Comparison of ENCODE assay signal across 30 mouse cellular contexts in genomic region chr14:84934094-84934493, GRCm38 (mm10).
DNase-seq lines count a peak whose midpoint lies in the region; ATAC-seq lines count a peak whose summit lies in the region.
"Had no signal": no experiment of that assay in that cellular context is flagged by ENCODE, and none has a peak within 500 bp of the region (broad histone marks: within the 10 kb centered on the region; RNA-seq: fewer than 3 reads in every experiment).

No protein-coding gene starts in this region.

- ATAC-seq in hematopoietic stem cell, adult 5-6 weeks (replicated peaks in 1 of 2; ENCODE audit: insufficient read depth in 1 of 2, low FRiP score in 2 of 2, low TSS enrichment in 1 of 2, low read depth in 1 of 2, poor library complexity in 2 of 2, severe bottlenecking in 2 of 2), result peak; percentile 87 to 92
- ATAC-seq in liver, embryonic 12.5 days, result no peak
- ATAC-seq: forebrain, embryonic 13.5 days; intestine, postnatal 0 days; midbrain, embryonic 15.5 days; Patski had no signal

- 38% methylated on average over 3 of the region's 3 CpGs for WGBS in liver, embryonic 12.5 days (ENCODE audit: insufficient replicate concordance)

- no peak overlapping the region for H3K27ac ChIP-seq in liver, embryonic 12.5 days
- H3K27ac ChIP-seq: forebrain, embryonic 13.5 days; hindbrain, embryonic 14.5 days; liver, embryonic 15.5 days; midbrain, embryonic 10.5 days; midbrain, embryonic 15.5 days; neural tube, embryonic 15.5 days had no signal

- H3K9ac ChIP-seq in liver, embryonic 12.5 days, result no peak overlapping the region
- H3K9ac ChIP-seq: forebrain, embryonic 13.5 days; heart, embryonic 12.5 days; hindbrain, embryonic 14.5 days; liver, embryonic 15.5 days; lung, embryonic 14.5 days; midbrain, embryonic 15.5 days; neural tube, embryonic 15.5 days had no signal

- no peaks in the 10 kb centered on the region for H3K36me3 ChIP-seq in liver, embryonic 12.5 days
- H3K36me3 ChIP-seq: G1E; heart, embryonic 12.5 days; liver, embryonic 15.5 days; midbrain, embryonic 10.5 days; midbrain, embryonic 15.5 days; neural tube, embryonic 15.5 days had no signal

- no peaks in the 10 kb centered on the region for H3K4me1 ChIP-seq in liver, embryonic 12.5 days
- H3K4me1 ChIP-seq: forebrain, embryonic 13.5 days; heart, embryonic 12.5 days; liver, embryonic 15.5 days; midbrain, embryonic 15.5 days; neural tube, embryonic 15.5 days had no signal

- no peak overlapping the region for H3K4me3 ChIP-seq in liver, embryonic 12.5 days
- H3K4me3 ChIP-seq: forebrain, embryonic 13.5 days; heart, embryonic 12.5 days; liver, embryonic 15.5 days; midbrain, embryonic 10.5 days; midbrain, embryonic 15.5 days; neural tube, embryonic 15.5 days had no signal

- H3K4me2 ChIP-seq in liver, embryonic 12.5 days, result no peak overlapping the region
- H3K4me2 ChIP-seq: forebrain, embryonic 13.5 days; heart, embryonic 12.5 days; hindbrain, embryonic 14.5 days; liver, embryonic 15.5 days; lung, embryonic 14.5 days; midbrain, embryonic 15.5 days; neural tube, embryonic 15.5 days had no signal

- no peaks in the 10 kb centered on the region for H3K27me3 ChIP-seq in liver, embryonic 12.5 days (replicated peaks)
- H3K27me3 ChIP-seq: forebrain, embryonic 13.5 days; heart, embryonic 12.5 days; liver, embryonic 15.5 days; midbrain, embryonic 15.5 days; neural tube, embryonic 15.5 days; Patski had no signal

- no peaks in the 10 kb centered on the region for H3K9me3 ChIP-seq in liver, embryonic 12.5 days (replicated peaks)
- H3K9me3 ChIP-seq: forebrain, embryonic 13.5 days; G1E; heart, embryonic 12.5 days; liver, embryonic 15.5 days; midbrain, embryonic 10.5 days; midbrain, embryonic 15.5 days; neural tube, embryonic 15.5 days had no signal

- peak; percentile 13 to 53 for DNase-seq in layer of hippocampus, adult 18-20 months (ENCODE audit: low spot score in 2 of 2)
- DNase-seq in layer of hippocampus, postnatal 10 days (ENCODE audit: low spot score in 2 of 2), result no peak
- peak; percentile 44 for DNase-seq in brain, adult 2 months (ENCODE audit: low read depth, low spot score)
- DNase-seq in telencephalon, adult 2 months (ENCODE audit: low read depth, low spot score), result peak; percentile 28
- DNase-seq in kidney, postnatal 36 days, result no peak
- DNase-seq: adrenal gland, postnatal 36 days; cerebellum, adult 8-10 months; gastrocnemius, postnatal 36 days; heart, adult 18-20 months; heart, postnatal 4 days; kidney, adult 9 months; kidney, postnatal 10 days; liver; lung, embryonic 14.5 days; lung, postnatal 14 days; retina, postnatal 1 day; right cerebral cortex, postnatal 14 days; thymus, postnatal 14 days had no signal

Comparison
In these comparisons a context has a peak if more than half of its experiments do, and no peak if none do; other contexts are left out.
1. DNase-seq: peak in layer of hippocampus, adult 18-20 months (2 of 2), brain, adult 2 months (single experiment) and telencephalon, adult 2 months (single experiment); none in layer of hippocampus, postnatal 10 days (0 of 2) and kidney, postnatal 36 days (0 of 2).